Mouse (Mus musculus) midbrain, embryonic 11.5 days (tissue): ENCODE data around the gene Fgd6. TPM values are rescaled to one million over a fixed set of nuclear protein-coding genes. Genes with fewer than 3 reads are reported as not detected.
A peak's percentile ranks its signal among the peaks of the same experiment; 100 is the strongest.

Source experiments
- ATAC-seq: fragments of 200-750 bp; cut with Nextera tagmentation; 2 replicates; pipeline ENCODE4 v1.8.0; 2017; ENCODE audit warnings: moderate TSS enrichment, moderate library complexity; ENCODE audit not compliant: low FRiP score
- DNase-seq: peaks from one replicate; pipeline ENCODE4 v3.0.0; 2015; ENCODE audit warnings: low spot score; ENCODE audit errors: missing footprints
- H3K27ac ChIP-seq: fragments of 300-500 bp; sonication (generic); 2 replicates; pipeline ENCODE4 v1.5.1; 2014; ENCODE audit warnings: low read depth, low read length
- H3K27me3 ChIP-seq: fragments of 300-500 bp; sonication (generic); 2 replicates; pipeline ENCODE4 v1.6.1; 2014; ENCODE audit warnings: mild to moderate bottlenecking, low read length, moderate library complexity, mixed read lengths; ENCODE audit not compliant: control insufficient read depth, insufficient read depth
- H3K36me3 ChIP-seq: fragments of 300-500 bp; sonication (generic); 2 replicates; pipeline ENCODE4 v1.6.1; 2014; ENCODE audit warnings: mild to moderate bottlenecking, low read length, moderate library complexity, mixed read lengths; ENCODE audit not compliant: control insufficient read depth, insufficient read depth
- H3K4me1 ChIP-seq: fragments of 300-500 bp; sonication (generic); 2 replicates; pipeline ENCODE4 v1.6.1; 2014; ENCODE audit warnings: low read length; ENCODE audit not compliant: control insufficient read depth, insufficient read depth
- H3K4me2 ChIP-seq: fragments of 300-500 bp; sonication (generic); 2 replicates; pipeline ENCODE4 v1.6.1; 2014; ENCODE audit warnings: mild to moderate bottlenecking, moderate library complexity
- H3K4me3 ChIP-seq: fragments of 300-500 bp; sonication (generic); 2 replicates; pipeline ENCODE4 v1.5.1; 2014; ENCODE audit warnings: low read depth, low read length
- H3K9ac ChIP-seq: fragments of 300-500 bp; sonication (generic); 2 replicates; pipeline ENCODE4 v1.6.1; 2014; ENCODE audit warnings: low read length
- H3K9me3 ChIP-seq: fragments of 300-500 bp; sonication (generic); 2 replicates; pipeline ENCODE4 v1.6.1; 2016; ENCODE audit warnings: low read length; ENCODE audit not compliant: control insufficient read depth
- WGBS: fragments of 180-500 bp; shearing (Covaris S2); extraction: QIAGEN DNeasy Blood & Tissue Kit; methylation state at CpG from one replicate; pipeline ENCODE4 v1.1.7; 2014; 5-methylcytosine and 5-hydroxymethylcytosine counted together
- polyA plus RNA-seq: library from polyadenylated mRNA; unstranded; fragments of >200 nt; fragmentation: Nextera tagmentation; extraction: Ambion mirVana; gene quantifications from 2 replicates; pipeline ENCODE4 v1.2.1, GENCODE M21; 2014

Fgd6 gene
- polyA plus RNA-seq, 1 experiment from 2014 or later, result 5.6 TPM

- peak; percentile 87 for DNase-seq
- WGBS, result 33% methylated on average over 12 of the region's 12 CpGs
- H3K4me3 ChIP-seq, result no peak overlapping the region
- no peak overlapping the region for H3K9ac ChIP-seq
- H3K4me2 ChIP-seq, result 0 out of 2 replicates have a peak overlapping the region, but pooled peaks have one; percentile 10
- H3K36me3 ChIP-seq, result peaks cover 26% of the 10 kb centered on the region
- H3K9me3 ChIP-seq, result peaks cover 6% of the 10 kb centered on the region
- peaks cover 20% of the 10 kb centered on the region for H3K4me1 ChIP-seq
- no peak overlapping the region for H3K27ac ChIP-seq
- 0 out of 2 replicates have a peak, but pooled peaks have one; percentile 22 for ATAC-seq
- H3K27me3 ChIP-seq, result no peaks in the 10 kb centered on the region
Measured at GRCm38 (mm10) chr10:94171440-94172130, 135.8 kb downstream of the Fgd6 start.

GRCm38 (mm10) chr10:94172137-94172536 is 136.3 kb downstream of the Fgd6 start:
- no peak for ATAC-seq
- peaks cover 6% of the 10 kb centered on the region for H3K9me3 ChIP-seq
- 0 out of 2 replicates have a peak overlapping the region, but pooled peaks have one; percentile 1 for H3K27ac ChIP-seq
- H3K9ac ChIP-seq, result no peak overlapping the region
- peaks cover 20% of the 10 kb centered on the region for H3K4me1 ChIP-seq
- peak; percentile 87 for DNase-seq
- H3K4me2 ChIP-seq, result 0 out of 2 replicates have a peak overlapping the region, but pooled peaks have one; percentile 10
- peaks cover 26% of the 10 kb centered on the region for H3K36me3 ChIP-seq
- no peaks in the 10 kb centered on the region for H3K27me3 ChIP-seq
- no peak overlapping the region for H3K4me3 ChIP-seq
- 47% methylated on average over 11 of the region's 11 CpGs for WGBS

- ATAC-seq (peak; percentile 42; the same call in 1 of the 2 replicates), DNase-seq (no peak)
- Histone ChIP-seq H3K4me2 (0 out of 2 replicates have a peak overlapping the region, but pooled peaks have one; percentile 19), H3K4me1 (peaks cover 20% of the 10 kb centered on the region), H3K4me3 (no peak overlapping the region), H3K36me3 (peaks cover 22% of the 10 kb centered on the region), H3K9me3 (peaks cover 6% of the 10 kb centered on the region), H3K27me3 (no peaks in the 10 kb centered on the region), H3K27ac (peak overlapping the region; percentile 1; the same call in 1 of the 2 replicates), H3K9ac (no peak overlapping the region)
- 22% methylated on average over 6 of the region's 6 CpGs for WGBS
Measured at GRCm38 (mm10) chr10:94172706-94173105, 136.9 kb downstream of the Fgd6 start.

- H3K9ac ChIP-seq, result no peak overlapping the region
- H3K4me2 ChIP-seq, result no peak overlapping the region
- H3K27me3 ChIP-seq, result no peaks in the 10 kb centered on the region
- DNase-seq, result no peak
- WGBS, result 88% methylated on average over 7 of the region's 7 CpGs
- peaks cover 20% of the 10 kb centered on the region for H3K4me1 ChIP-seq
- no peak overlapping the region for H3K4me3 ChIP-seq
- no peak overlapping the region for H3K27ac ChIP-seq
- H3K9me3 ChIP-seq, result peaks cover 6% of the 10 kb centered on the region
- no peak for ATAC-seq
- H3K36me3 ChIP-seq, result peaks cover 10% of the 10 kb centered on the region
Measured at GRCm38 (mm10) chr10:94174652-94175051, 138.9 kb downstream of the Fgd6 start.

- Histone ChIP-seq H3K27ac (peak overlapping the region; percentile 37), H3K9ac (no peak overlapping the region), H3K4me2 (no peak overlapping the region), H3K27me3 (no peaks in the 10 kb centered on the region), H3K4me1 (peaks cover 15% of the 10 kb centered on the region), H3K9me3 (no peaks in the 10 kb centered on the region), H3K36me3 (no peaks in the 10 kb centered on the region), H3K4me3 (no peak overlapping the region)
- WGBS, result 23% methylated on average over 4 of the region's 4 CpGs
- ATAC-seq, result no peak
- DNase-seq, result peak; percentile 86
Measured at GRCm38 (mm10) chr10:94183199-94183598, 147.4 kb downstream of the Fgd6 start.

Other genes starting within 250 kb of the Fgd6 start
- 19.6 and 19.9 TPM in 2 replicates for gene Usp44, start 204.4 kb upstream of the Fgd6 start, polyA plus RNA-seq
- 243 and 247 TPM in 2 replicates for gene Metap2, start 138.9 kb upstream of the Fgd6 start, polyA plus RNA-seq
- 45.9 and 46.7 TPM in 2 replicates for gene Vezt, start 184 bp upstream of the Fgd6 start, polyA plus RNA-seq
- 10.8 and 12.2 TPM in 2 replicates for gene Nr2c1, start 112.0 kb downstream of the Fgd6 start, polyA plus RNA-seq
- 520 and 528 TPM in 2 replicates for gene Ndufa12, start 162.7 kb downstream of the Fgd6 start, polyA plus RNA-seq